22 mouse cellular contexts compared by ENCODE assay signal in genomic region chr4:125189971-125190370, GRCm38 (mm10).
"Had no signal": no experiment of that assay in that cellular context is flagged by ENCODE, and none has a peak within 500 bp of the region (broad histone marks: within the 10 kb centered on the region; RNA-seq: fewer than 3 reads in every experiment).

No protein-coding gene starts in this region.

- H3K4me3 ChIP-seq: lung, embryonic 15.5 days; megakaryocyte, embryonic 14.5 days; midbrain, embryonic 13.5 days; myocyte; neural tube, embryonic 13.5 days; neural tube, embryonic 15.5 days had no signal

- ATAC-seq: liver, postnatal 0 days; lung, postnatal 0 days; midbrain, embryonic 13.5 days; midbrain, embryonic 16.5 days had no signal

- H3K27ac ChIP-seq: lung, embryonic 15.5 days; macrophage; midbrain, embryonic 13.5 days; neural tube, embryonic 13.5 days; neural tube, embryonic 15.5 days had no signal

- H3K9me3 ChIP-seq: lung, embryonic 15.5 days; megakaryocyte, embryonic 14.5 days; midbrain, embryonic 13.5 days; neural tube, embryonic 13.5 days; neural tube, embryonic 15.5 days had no signal

- H3K4me2 ChIP-seq: lung, embryonic 15.5 days; midbrain, embryonic 11.5 days; midbrain, embryonic 13.5 days; neural tube, embryonic 13.5 days; neural tube, embryonic 15.5 days had no signal

- DNase-seq: liver, postnatal 0 days; lung, adult 2 months; lung, postnatal 14 days; lung, postnatal 36 days; retina, postnatal 1 day; right cerebral cortex, adult 18-20 months; right cerebral cortex, postnatal 25 days; right cerebral cortex, postnatal 4 days; spleen, adult 18-20 months; thymus, adult 18-20 months; thymus, postnatal 14 days; thymus, postnatal 36 days had no signal

- H3K27me3 ChIP-seq: lung, embryonic 15.5 days had no signal

- H3K4me1 ChIP-seq: lung, embryonic 15.5 days; megakaryocyte, embryonic 14.5 days had no signal

- H3K36me3 ChIP-seq: lung, embryonic 15.5 days; midbrain, embryonic 13.5 days; neural tube, embryonic 13.5 days; neural tube, embryonic 15.5 days had no signal

- H3K9ac ChIP-seq: liver, postnatal 0 days; lung, embryonic 15.5 days; midbrain, embryonic 13.5 days; neural tube, embryonic 13.5 days; neural tube, embryonic 15.5 days had no signal
